Mouse (Mus musculus) olfactory bulb, adult 2 months (tissue): Measurements from ENCODE around the gene Gm11084.
"Not testable (repeated sequence)": the region's sequence is repeated elsewhere in the genome, so short reads cannot be mapped to it uniquely, and the experiment has no call there.

Experiments
- CTCF ChIP-seq: fragments of 200-500 bp; IDR thresholded peaks from 2 replicates; pipeline ENCODE4 v1.5.1; 2012; ENCODE audit warnings: low read depth, mild to moderate bottlenecking, low read length, moderate library complexity; ENCODE audit not compliant: insufficient read depth
- POLR2A ChIP-seq: fragments of 200-500 bp; IDR thresholded peaks from 2 replicates; pipeline ENCODE4 v1.6.1; 2012; ENCODE audit warnings: mild to moderate bottlenecking, low read depth, low read length, moderate library complexity; ENCODE audit not compliant: insufficient read depth

- not testable (repeated sequence) for TF ChIP-seq CTCF, POLR2A
These were observed 27.5 kb upstream of the Gm11084 start for GRCm38 (mm10) chr2:73014063-73014462.
